Comparison of ENCODE assay signal across 28 mouse cellular contexts in the genomic region with DNA sequence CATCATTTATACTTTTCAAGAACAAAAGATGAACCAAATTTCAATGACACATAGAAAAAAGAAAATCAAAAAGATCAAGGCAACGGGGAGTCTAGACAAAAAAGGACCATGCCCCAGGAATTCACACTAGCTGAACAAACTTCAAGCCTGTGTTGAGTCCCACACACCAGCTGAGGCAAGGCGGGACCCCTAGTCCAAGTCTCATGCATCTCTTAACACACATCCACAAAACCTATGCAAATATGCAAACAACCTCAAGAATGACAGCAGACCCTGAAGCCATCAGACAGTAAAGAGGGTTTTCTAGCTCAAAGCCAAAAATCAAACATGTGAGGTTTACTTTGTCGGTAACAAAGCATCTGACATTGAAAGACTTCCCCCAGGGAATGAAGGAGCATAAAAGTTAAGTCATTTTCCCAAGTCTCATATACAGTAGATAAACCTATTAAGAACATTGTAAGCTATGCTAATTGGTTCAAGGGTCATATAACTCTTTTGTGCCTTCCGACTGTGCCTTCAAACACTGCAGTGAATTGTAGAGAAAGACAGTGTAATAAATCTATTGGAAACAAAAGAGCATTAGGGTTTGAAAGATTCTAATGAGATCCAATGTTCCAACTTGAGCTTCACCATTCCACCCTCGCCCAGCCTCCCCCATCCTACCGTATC.
A peak's percentile ranks its signal among the peaks of the same experiment; 100 is the strongest.
DNase-seq lines count a peak whose midpoint lies in the region; ATAC-seq lines count a peak whose summit lies in the region.
"Had no signal": no experiment of that assay in that cellular context is flagged by ENCODE, and none has a peak within 500 bp of the region (broad histone marks: within the 10 kb centered on the region; RNA-seq: fewer than 3 reads in every experiment).

No protein-coding gene starts in this region.

- DNase-seq in hindbrain, embryonic 11.5 days (ENCODE audit: low spot score) = no peak
- DNase-seq in hindbrain, embryonic 10.5 days (ENCODE audit: low spot score) = no peak
- DNase-seq in midbrain, embryonic 11.5 days (ENCODE audit: low spot score, missing footprints) = no peak
- DNase-seq in midbrain, embryonic 10.5 days (ENCODE audit: low spot score) = no peak
- DNase-seq in thymus, postnatal 10 days (ENCODE audit: low spot score in 2 of 2) = no peak
- DNase-seq: adrenal gland, adult 2 months; adrenal gland, postnatal 10 days; adrenal gland, postnatal 25 days; B cell, adult 2 months; cerebellum, adult 11 months; cerebellum, adult 18-20 months; cerebellum, adult 8-10 months; cerebellum, adult 9-11 months; cerebellum, postnatal 14 days; cerebellum, postnatal 36 days; embryo, embryonic 11 days had no signal

- no peaks in the 10 kb centered on the region for H3K4me1 ChIP-seq in hindbrain, embryonic 11.5 days (replicated peaks; ENCODE audit: control insufficient read depth, insufficient read depth, low read length)
- H3K4me1 ChIP-seq in hindbrain, embryonic 10.5 days (replicated peaks) = peaks cover 6% of the 10 kb centered on the region; the same call in 1 of the 2 replicates
- H3K4me1 ChIP-seq in midbrain, embryonic 11.5 days (ENCODE audit: control insufficient read depth, insufficient read depth, low read length) = no peaks in the 10 kb centered on the region
- peaks cover 39% of the 10 kb centered on the region for H3K4me1 ChIP-seq in midbrain, embryonic 10.5 days
- peaks cover 12% of the 10 kb centered on the region; the same call in 1 of the 2 replicates for H3K4me1 ChIP-seq in neural tube, embryonic 12.5 days
- no peaks in the 10 kb centered on the region for H3K4me1 ChIP-seq in neural tube, embryonic 15.5 days
- H3K4me1 ChIP-seq: embryonic facial prominence, embryonic 15.5 days had no signal

- H3K27ac ChIP-seq in hindbrain, embryonic 11.5 days (ENCODE audit: low read depth, low read length) = no peak overlapping the region
- no peak overlapping the region for H3K27ac ChIP-seq in hindbrain, embryonic 10.5 days
- no peak overlapping the region for H3K27ac ChIP-seq in midbrain, embryonic 11.5 days (ENCODE audit: low read depth, low read length)
- H3K27ac ChIP-seq in midbrain, embryonic 10.5 days (replicated peaks) = no peak overlapping the region
- H3K27ac ChIP-seq in neural tube, embryonic 12.5 days = no peak overlapping the region
- H3K27ac ChIP-seq in neural tube, embryonic 15.5 days (replicated peaks) = no peak overlapping the region
- H3K27ac ChIP-seq: embryonic facial prominence, embryonic 13.5 days; embryonic facial prominence, embryonic 15.5 days; forebrain, embryonic 10.5 days; forebrain, embryonic 12.5 days had no signal

- no peak overlapping the region for H3K9ac ChIP-seq in hindbrain, embryonic 11.5 days (ENCODE audit: low read depth, low read length)
- H3K9ac ChIP-seq in midbrain, embryonic 11.5 days (ENCODE audit: low read length) = no peak overlapping the region
- no peak overlapping the region for H3K9ac ChIP-seq in neural tube, embryonic 12.5 days
- H3K9ac ChIP-seq in neural tube, embryonic 15.5 days (replicated peaks) = no peak overlapping the region
- H3K9ac ChIP-seq: embryonic facial prominence, embryonic 13.5 days; embryonic facial prominence, embryonic 15.5 days; forebrain, embryonic 12.5 days had no signal

- no peaks in the 10 kb centered on the region for H3K9me3 ChIP-seq in hindbrain, embryonic 11.5 days (ENCODE audit: control insufficient read depth, low read length)
- no peaks in the 10 kb centered on the region for H3K9me3 ChIP-seq in hindbrain, embryonic 10.5 days
- H3K9me3 ChIP-seq in midbrain, embryonic 11.5 days (ENCODE audit: control insufficient read depth, low read length) = no peaks in the 10 kb centered on the region
- H3K9me3 ChIP-seq in midbrain, embryonic 10.5 days (replicated peaks) = no peaks in the 10 kb centered on the region
- H3K9me3 ChIP-seq in neural tube, embryonic 12.5 days = no peaks in the 10 kb centered on the region
- no peaks in the 10 kb centered on the region for H3K9me3 ChIP-seq in neural tube, embryonic 15.5 days (replicated peaks)
- H3K9me3 ChIP-seq: embryonic facial prominence, embryonic 13.5 days; embryonic facial prominence, embryonic 15.5 days; forebrain, embryonic 10.5 days; forebrain, embryonic 12.5 days; G1E had no signal

- no peak overlapping the region for H3K4me2 ChIP-seq in hindbrain, embryonic 11.5 days (replicated peaks; ENCODE audit: low read depth, low read length)
- H3K4me2 ChIP-seq in midbrain, embryonic 11.5 days = no peak overlapping the region
- H3K4me2 ChIP-seq in neural tube, embryonic 12.5 days (replicated peaks) = no peak overlapping the region
- H3K4me2 ChIP-seq in neural tube, embryonic 15.5 days = no peak overlapping the region
- H3K4me2 ChIP-seq: embryonic facial prominence, embryonic 13.5 days; embryonic facial prominence, embryonic 15.5 days; forebrain, embryonic 12.5 days had no signal

- no peak overlapping the region for H3K4me3 ChIP-seq in hindbrain, embryonic 11.5 days (ENCODE audit: low read depth, low read length)
- no peak overlapping the region for H3K4me3 ChIP-seq in hindbrain, embryonic 10.5 days
- H3K4me3 ChIP-seq in midbrain, embryonic 11.5 days (ENCODE audit: low read depth, low read length) = no peak overlapping the region
- H3K4me3 ChIP-seq in midbrain, embryonic 10.5 days = no peak overlapping the region
- H3K4me3 ChIP-seq in neural tube, embryonic 12.5 days = no peak overlapping the region
- no peak overlapping the region for H3K4me3 ChIP-seq in neural tube, embryonic 15.5 days (replicated peaks)
- H3K4me3 ChIP-seq: embryonic facial prominence, embryonic 13.5 days; embryonic facial prominence, embryonic 15.5 days; erythroblast, embryonic 14.5 days; forebrain, embryonic 10.5 days; forebrain, embryonic 12.5 days had no signal

- no peaks in the 10 kb centered on the region for H3K27me3 ChIP-seq in hindbrain, embryonic 11.5 days (ENCODE audit: control insufficient read depth, insufficient read depth, low read length)
- no peaks in the 10 kb centered on the region for H3K27me3 ChIP-seq in hindbrain, embryonic 10.5 days (ENCODE audit: insufficient read depth, poor library complexity, severe bottlenecking)
- H3K27me3 ChIP-seq in midbrain, embryonic 11.5 days (ENCODE audit: control insufficient read depth, insufficient read depth, low read length) = no peaks in the 10 kb centered on the region
- H3K27me3 ChIP-seq in midbrain, embryonic 10.5 days (ENCODE audit: low read depth, poor library complexity, severe bottlenecking) = no peaks in the 10 kb centered on the region
- H3K27me3 ChIP-seq in neural tube, embryonic 12.5 days (replicated peaks) = no peaks in the 10 kb centered on the region
- no peaks in the 10 kb centered on the region for H3K27me3 ChIP-seq in neural tube, embryonic 15.5 days (replicated peaks)
- H3K27me3 ChIP-seq: CH12.LX; embryonic facial prominence, embryonic 13.5 days; embryonic facial prominence, embryonic 15.5 days; Patski had no signal

- no peaks in the 10 kb centered on the region for H3K36me3 ChIP-seq in hindbrain, embryonic 11.5 days (ENCODE audit: control insufficient read depth, insufficient read depth, low read length)
- no peaks in the 10 kb centered on the region; the same call in 1 of the 2 replicates for H3K36me3 ChIP-seq in hindbrain, embryonic 10.5 days
- no peaks in the 10 kb centered on the region for H3K36me3 ChIP-seq in midbrain, embryonic 11.5 days (ENCODE audit: control insufficient read depth, insufficient read depth, low read length)
- peaks cover 10% of the 10 kb centered on the region; the same call in 1 of the 2 replicates for H3K36me3 ChIP-seq in midbrain, embryonic 10.5 days
- no peaks in the 10 kb centered on the region for H3K36me3 ChIP-seq in neural tube, embryonic 12.5 days
- no peaks in the 10 kb centered on the region for H3K36me3 ChIP-seq in neural tube, embryonic 15.5 days
- H3K36me3 ChIP-seq: embryonic facial prominence, embryonic 13.5 days; embryonic facial prominence, embryonic 15.5 days; forebrain, embryonic 10.5 days; forebrain, embryonic 12.5 days had no signal

- 76% methylated on average over 6 of the region's 6 CpGs for WGBS in hindbrain, embryonic 11.5 days
- WGBS in hindbrain, embryonic 10.5 days = 87% methylated on average over 6 of the region's 6 CpGs
- WGBS in midbrain, embryonic 11.5 days = 77% methylated on average over 6 of the region's 6 CpGs
- WGBS in midbrain, embryonic 10.5 days = 81% methylated on average over 6 of the region's 6 CpGs
- 36% methylated on average over 6 of the region's 6 CpGs for WGBS in neural tube, embryonic 12.5 days
- 31% methylated on average over 6 of the region's 6 CpGs for WGBS in neural tube, embryonic 15.5 days

- peak; percentile 56; the same call in 1 of the 2 replicates for ATAC-seq in hindbrain, embryonic 11.5 days (ENCODE audit: low FRiP score)
- peak; percentile 80; the same call in 1 of the 2 replicates for ATAC-seq in midbrain, embryonic 11.5 days (ENCODE audit: low FRiP score)
- ATAC-seq in neural tube, embryonic 12.5 days (ENCODE audit: low FRiP score, low read depth) = peak; percentile 80
- ATAC-seq in neural tube, embryonic 15.5 days (ENCODE audit: low FRiP score) = no peak
- ATAC-seq: CD4-positive, CD25-positive, alpha-beta regulatory T cell, adult 4 months; forebrain, embryonic 14.5 days; Patski had no signal
